Mouse (Mus musculus): ENCODE data around the gene Tbc1d4.

The Tbc1d4 gene

GRCm38 (mm10) chr14:101501868-101502267 lies 107.1 kb downstream of the Tbc1d4 start:
- no peak for DNase-seq (ENCODE audit: low spot score)

GRCm38 (mm10) chr14:101501452-101501851 lies 107.5 kb downstream of the Tbc1d4 start:
- DNase-seq (ENCODE audit: low spot score), result no peak

DNA sequence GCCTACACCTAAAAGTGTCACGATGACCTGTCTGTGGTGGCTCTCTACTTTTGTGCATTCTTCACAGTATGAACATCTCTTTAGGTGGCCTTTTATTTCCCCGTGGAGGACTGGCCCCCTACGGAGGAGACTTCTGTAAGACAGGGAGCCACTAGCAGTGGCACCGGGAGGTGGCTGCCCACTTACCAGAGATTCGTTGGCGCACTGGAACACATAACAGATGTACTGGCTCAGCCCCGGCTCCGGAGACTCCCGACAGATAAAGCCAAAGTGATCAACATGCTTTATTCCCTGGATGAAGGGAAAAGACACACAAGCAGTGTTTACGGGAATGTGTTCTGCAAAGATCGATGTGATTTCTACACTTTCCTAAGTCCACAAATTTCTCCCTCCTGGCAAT lies 108.2 kb downstream of the Tbc1d4 start:
- DNase-seq (ENCODE audit: low spot score), result no peak

DNA sequence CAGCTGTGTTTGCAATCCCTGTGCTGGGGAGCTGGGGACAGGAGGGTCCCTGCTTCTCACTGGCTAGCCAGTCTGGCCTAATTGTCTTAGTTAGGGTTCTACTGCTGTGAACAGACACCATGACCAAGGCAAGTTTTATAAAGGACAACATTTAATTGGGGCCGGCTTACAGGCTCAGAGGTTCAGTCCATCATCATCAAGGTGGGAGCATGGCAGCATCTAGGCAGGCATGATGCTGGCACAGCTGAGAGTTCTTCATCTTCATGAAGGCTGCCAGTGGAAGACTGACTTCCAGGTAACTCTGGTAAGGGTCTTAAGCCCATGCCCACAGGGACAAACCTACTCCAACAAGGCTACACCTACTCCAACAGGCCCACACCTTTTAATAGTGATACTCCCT lies 109.2 kb downstream of the Tbc1d4 start:
- no peak for DNase-seq (ENCODE audit: low spot score)

DNA sequence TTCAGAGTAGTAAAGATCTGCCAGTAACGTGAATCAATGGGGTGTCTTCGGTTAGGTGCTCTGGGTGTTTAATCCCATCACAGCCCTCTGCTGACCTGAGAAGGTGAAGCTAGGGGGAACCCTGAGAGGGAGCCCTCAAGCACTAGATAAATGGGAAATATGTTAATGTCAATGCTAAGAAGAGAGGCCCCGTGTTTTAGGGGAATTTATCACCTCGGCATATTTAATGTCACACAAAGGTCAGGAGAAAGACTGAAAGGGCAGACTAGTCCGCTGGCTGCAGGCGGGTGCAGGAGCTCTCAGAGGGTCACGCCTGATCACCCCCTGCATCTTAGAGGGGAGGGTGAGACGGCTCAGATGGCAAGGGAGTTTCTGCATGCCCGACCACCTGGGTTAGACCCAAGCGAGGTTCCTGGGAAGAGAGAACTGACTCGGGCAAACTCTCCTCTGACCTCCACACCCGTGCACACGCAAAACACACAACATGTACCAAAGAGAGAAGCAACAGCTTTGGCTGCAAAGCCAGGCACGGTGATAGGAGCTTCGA lies 120.7 kb downstream of the Tbc1d4 start:
- no peak for DNase-seq (ENCODE audit: low spot score)

DNA sequence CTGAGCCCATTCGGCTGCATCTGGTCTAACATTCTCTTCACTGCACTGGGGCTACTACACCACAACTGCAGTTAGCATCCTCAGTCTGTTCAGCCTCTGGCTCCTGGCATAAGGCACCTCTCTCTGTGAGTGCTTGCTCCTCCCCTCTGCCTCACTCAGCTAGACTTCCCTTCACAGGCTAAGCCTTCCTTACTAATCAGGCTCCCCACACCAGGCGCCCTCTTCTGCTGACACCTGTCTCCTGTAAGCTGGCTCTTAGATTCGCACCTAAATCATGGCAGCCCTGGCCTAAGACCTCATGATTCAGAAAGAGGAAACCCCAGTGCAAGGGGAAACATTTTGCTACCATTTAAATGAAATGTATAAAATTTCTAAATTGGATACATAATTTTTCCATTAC lies 122.4 kb downstream of the Tbc1d4 start:
- no peak for DNase-seq (ENCODE audit: low spot score)

GRCm38 (mm10) chr14:101483230-101483629 lies 125.8 kb downstream of the Tbc1d4 start:
- DNase-seq (ENCODE audit: low spot score), result no peak

DNA sequence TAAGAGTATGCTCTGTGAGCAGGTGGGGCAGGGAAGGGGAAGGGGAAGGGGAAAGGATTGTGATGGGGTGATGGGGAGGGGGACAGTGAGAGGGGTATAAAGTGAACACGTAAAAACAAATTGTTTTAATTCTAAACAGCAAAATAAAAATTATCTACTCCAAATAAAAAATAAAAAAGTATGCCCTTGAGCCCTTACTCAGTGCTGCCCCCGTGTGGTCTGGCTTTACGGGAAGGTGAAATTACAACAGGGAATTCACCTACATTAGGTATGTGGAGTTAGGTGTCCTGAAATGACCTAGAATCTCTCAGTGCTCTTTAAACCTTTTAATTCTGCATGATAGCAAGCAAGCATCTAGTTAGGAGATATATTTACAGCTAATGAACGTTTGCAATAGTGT lies 126.7 kb downstream of the Tbc1d4 start:
- no peak for DNase-seq (ENCODE audit: low spot score)

DNA sequence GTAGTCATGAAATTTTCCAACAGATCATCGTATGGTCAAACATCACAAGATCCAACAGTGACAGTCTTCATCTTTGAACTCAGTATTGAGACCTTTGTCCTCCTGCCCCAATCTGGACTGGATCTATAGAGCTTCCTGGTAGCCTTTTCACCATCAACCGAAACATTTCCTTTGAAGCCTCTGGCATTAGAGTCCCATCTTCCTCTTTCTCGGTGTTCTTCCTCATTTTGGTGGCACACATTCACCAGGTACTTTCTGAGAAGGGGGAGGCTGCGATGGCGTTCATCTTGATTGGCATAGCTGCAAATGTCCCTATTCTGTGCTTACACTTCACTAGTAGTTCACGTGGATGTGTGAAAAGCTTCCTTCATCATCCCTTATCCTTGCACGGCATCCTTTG lies 127.8 kb downstream of the Tbc1d4 start:
- DNase-seq (ENCODE audit: low spot score), result no peak

DNA sequence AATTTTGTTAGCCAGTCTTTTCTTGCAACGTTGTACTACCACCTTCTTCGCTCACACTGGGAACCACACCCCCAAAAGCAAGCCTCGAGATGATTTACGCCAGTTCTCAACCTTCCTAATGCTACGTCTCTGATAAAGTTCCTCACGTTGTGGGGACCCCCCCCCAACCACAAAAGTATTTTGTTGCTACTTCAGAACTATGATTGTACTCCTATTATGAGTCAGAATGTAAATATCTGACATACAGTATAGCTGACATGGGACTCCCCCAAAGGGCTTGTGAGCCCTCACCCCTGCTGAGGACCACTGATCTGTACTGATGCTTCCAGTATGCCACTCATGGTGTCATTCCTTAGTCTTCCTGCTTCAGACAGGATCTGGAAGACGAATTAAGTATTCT lies 128.4 kb downstream of the Tbc1d4 start:
- DNase-seq (ENCODE audit: low spot score), result no peak

DNA sequence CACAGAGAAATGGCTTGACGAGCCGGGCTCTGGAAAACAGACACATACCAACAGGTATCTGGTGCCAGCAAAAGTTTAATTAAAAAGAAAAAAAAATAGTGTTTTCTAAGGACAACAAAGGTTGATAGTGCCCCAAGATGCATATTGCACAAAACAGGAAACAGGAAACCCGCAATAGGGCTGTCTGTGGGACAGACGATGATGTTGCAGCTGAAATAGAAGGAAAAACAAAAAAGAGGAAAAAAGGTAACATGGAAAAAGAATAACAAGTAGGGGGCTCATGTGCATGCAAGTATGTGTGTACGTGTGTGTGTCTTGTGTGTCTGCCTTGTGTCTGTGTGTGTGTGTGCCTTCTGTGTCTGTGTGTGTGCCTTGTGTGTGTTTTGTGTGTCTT lies 131.2 kb downstream of the Tbc1d4 start:
- DNase-seq (ENCODE audit: low spot score), result no peak

GRCm38 (mm10) chr14:101477081-101477826 lies 131.7 kb downstream of the Tbc1d4 start:
- DNase-seq (ENCODE audit: low spot score), result no peak

DNA sequence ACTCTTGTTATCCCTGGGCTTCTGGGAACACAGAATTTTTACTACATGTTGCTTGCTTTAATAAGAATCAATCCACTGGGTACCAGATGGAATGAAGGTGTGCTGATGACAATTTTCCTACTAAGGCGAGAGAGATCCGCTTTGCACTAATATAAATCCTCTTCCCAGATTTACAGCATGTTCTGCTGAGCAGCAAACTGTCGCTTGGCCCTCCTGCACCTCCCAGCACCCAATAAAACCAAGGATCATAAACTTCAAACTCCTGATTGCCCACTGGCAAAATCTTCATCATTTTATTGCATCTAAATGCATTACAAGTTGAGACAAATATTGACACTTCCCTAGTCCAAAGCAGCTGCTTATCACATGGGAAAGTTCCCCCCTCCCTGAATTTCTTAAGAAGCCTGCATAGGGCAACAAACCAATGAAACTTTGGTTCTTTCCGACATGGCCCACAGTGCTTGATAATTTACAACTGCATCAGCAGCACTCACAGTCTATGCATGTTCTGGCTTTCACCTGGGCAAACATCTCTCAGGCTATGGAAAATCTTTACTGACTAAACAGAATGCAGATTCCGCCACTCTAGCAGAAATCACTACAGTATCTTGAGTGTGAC lies 139.4 kb downstream of the Tbc1d4 start:
- DNase-seq (ENCODE audit: low spot score), result no peak

GRCm38 (mm10) chr14:101468143-101468542 lies 140.8 kb downstream of the Tbc1d4 start:
- DNase-seq (ENCODE audit: low spot score), result no peak

DNA sequence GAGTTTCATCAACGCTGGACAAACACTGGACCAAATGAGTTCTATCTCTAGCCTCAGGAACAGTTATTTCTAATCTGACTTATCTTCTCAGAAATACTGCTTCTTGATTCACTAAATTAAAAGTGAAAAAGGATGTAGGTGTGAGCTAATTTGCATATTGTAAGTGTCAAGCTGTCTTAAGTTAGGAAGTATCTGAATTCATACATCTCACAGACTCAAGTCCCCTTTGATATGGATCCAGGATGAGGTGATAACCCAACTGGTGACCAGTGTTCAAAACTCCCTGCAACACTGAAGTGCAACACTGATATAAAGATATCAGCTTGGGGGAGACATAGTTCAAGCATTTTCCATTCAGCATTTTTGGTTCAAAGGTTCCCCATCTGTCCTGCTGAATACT lies 141.5 kb downstream of the Tbc1d4 start:
- DNase-seq (ENCODE audit: low spot score), result no peak

DNA sequence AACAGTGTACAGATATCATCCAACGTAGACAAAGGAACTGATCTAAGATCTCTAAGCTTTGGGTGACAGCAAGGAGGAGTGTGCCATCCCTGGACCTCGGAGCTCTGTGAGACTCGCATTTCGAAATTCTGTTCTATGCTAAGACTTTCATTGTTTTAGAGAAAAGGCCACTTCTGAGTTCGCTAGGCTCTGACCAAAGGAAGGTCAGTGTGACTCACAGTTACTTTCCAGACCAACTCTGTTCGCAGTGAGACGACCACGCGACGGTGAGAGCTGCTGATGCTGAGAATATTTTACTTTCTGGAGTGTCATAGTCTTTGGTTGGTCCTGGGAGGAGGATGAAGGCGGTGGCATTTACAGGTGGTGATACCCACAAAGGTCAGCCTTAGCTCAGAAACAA lies 142.5 kb downstream of the Tbc1d4 start:
- DNase-seq (ENCODE audit: low spot score), result no peak

DNA sequence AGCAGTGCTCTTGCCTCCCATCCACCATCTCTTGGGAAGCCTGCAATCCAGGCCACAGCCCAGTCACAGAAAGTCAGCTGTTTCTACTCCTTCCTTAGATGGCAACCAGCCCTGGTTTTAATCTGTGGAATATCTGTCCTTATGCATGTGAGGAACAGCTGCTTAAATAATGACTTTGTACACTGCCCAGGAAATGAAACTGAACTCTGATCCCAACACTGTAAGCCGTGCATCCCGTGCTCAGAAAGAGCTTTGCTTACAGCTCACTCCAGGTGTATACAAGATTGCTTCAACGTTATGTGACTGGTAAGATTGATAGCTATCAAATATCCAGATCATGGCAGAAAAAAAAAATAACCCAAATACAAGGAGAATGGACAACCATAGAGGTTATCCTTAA lies 143.1 kb downstream of the Tbc1d4 start:
- DNase-seq (ENCODE audit: low spot score), result no peak

GRCm38 (mm10) chr14:101460768-101461167 lies 148.2 kb downstream of the Tbc1d4 start:
- no peak for DNase-seq (ENCODE audit: low spot score)

- DNase-seq (ENCODE audit: low spot score), result no peak
Measured at GRCm38 (mm10) chr14:101452915-101453314, 156.1 kb downstream of the Tbc1d4 start.

- DNase-seq (ENCODE audit: low spot score), result no peak
Measured at GRCm38 (mm10) chr14:101447857-101448256, 161.1 kb downstream of the Tbc1d4 start.

- DNase-seq (ENCODE audit: low spot score), result no peak
Measured at GRCm38 (mm10) chr14:101445205-101445604, 163.8 kb downstream of the Tbc1d4 start.

GRCm38 (mm10) chr14:101437925-101438324 lies 171.1 kb downstream of the Tbc1d4 start:
- no peak for DNase-seq (ENCODE audit: low spot score)

DNA sequence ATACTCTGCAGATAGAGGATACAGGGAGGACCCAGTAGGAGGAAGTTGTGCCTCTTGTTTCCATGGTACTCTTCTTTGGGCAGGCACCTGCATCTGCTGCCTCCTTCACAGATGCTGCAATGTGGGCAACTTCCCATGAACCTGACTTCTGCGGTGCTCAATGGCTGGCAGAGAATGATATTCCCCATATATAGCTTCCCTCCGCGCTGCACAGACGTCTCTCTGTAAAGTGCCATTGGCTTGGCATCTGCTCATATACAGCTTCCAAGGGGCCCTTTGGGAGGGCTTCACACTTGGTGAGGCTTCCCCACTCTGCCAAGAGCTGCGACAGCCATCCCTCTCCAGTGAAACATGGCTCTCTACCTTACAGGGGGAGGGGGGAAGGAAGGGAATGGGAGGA lies 178.5 kb downstream of the Tbc1d4 start:
- DNase-seq (ENCODE audit: low spot score), result no peak

All from ovary, postnatal 10 days (tissue).